In the genomic region with DNA sequence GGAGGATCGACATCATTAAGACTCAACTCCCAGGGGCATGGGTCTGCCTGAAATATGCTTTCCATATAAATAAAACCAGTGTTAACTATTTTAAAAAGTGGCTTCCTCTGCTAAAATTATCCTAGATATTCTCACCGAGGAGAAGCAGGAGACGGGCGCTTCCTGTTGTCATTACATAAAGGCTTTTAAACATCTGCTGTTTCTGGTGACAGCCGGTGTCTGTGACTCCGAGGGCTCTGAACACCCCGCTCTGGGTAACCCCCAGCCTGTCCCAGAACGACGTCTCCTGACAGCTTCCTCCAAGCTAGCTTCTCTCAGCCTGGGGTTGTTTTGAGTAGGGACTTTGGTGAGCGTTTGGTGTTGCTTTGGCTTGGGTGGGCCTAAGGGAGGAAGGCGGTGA, we compare ENCODE assay signal across 25 mouse cellular contexts. TPM values are rescaled to one million over a fixed set of nuclear protein-coding genes. Genes with fewer than 3 reads are reported as not detected.
DNase-seq lines count a peak whose midpoint lies in the region; ATAC-seq and TF ChIP-seq lines count a peak whose summit lies in the region.
"Had no signal": no experiment of that assay in that cellular context is flagged by ENCODE, and none has a peak within 500 bp of the region (broad histone marks: within the 10 kb centered on the region; RNA-seq: fewer than 3 reads in every experiment).

No protein-coding gene starts in this region.

- no peak overlapping the region for H3K4me2 ChIP-seq in hindbrain, postnatal 0 days (ENCODE audit: low read depth, low read length)
- no peak overlapping the region for H3K4me2 ChIP-seq in hindbrain, embryonic 11.5 days (replicated peaks; ENCODE audit: low read depth, low read length)
- H3K4me2 ChIP-seq: embryonic facial prominence, embryonic 12.5 days; forebrain, embryonic 12.5 days; hindbrain, embryonic 14.5 days had no signal

- H3K4me1 ChIP-seq in hindbrain, postnatal 0 days (ENCODE audit: insufficient read depth, low read length) = no peaks in the 10 kb centered on the region
- no peaks in the 10 kb centered on the region for H3K4me1 ChIP-seq in hindbrain, embryonic 11.5 days (replicated peaks; ENCODE audit: control insufficient read depth, insufficient read depth, low read length)
- H3K4me1 ChIP-seq: embryonic facial prominence, embryonic 12.5 days; forebrain, embryonic 12.5 days had no signal

- 61% methylated on average over 11 of the region's 11 CpGs for WGBS in hindbrain, postnatal 0 days
- 69% methylated on average over 11 of the region's 11 CpGs for WGBS in hindbrain, embryonic 11.5 days

- no peak overlapping the region for H3K27ac ChIP-seq in hindbrain, postnatal 0 days
- no peak overlapping the region for H3K27ac ChIP-seq in hindbrain, embryonic 11.5 days (ENCODE audit: low read depth, low read length)
- H3K27ac ChIP-seq: embryonic facial prominence, embryonic 12.5 days; forebrain, embryonic 12.5 days; heart, embryonic 10.5 days; hindbrain, embryonic 14.5 days had no signal

- H3K27me3 ChIP-seq in hindbrain, postnatal 0 days (ENCODE audit: insufficient read depth, low read length) = no peaks in the 10 kb centered on the region
- H3K27me3 ChIP-seq in hindbrain, embryonic 11.5 days (ENCODE audit: control insufficient read depth, insufficient read depth, low read length) = no peaks in the 10 kb centered on the region
- H3K27me3 ChIP-seq: embryonic facial prominence, embryonic 12.5 days; forebrain, embryonic 12.5 days had no signal

- TF ChIP-seq CTCF in hindbrain, postnatal 0 days (IDR thresholded peaks at IDR 0.05; ENCODE audit: low read depth) = no peak

- peaks cover 23% of the 10 kb centered on the region; the same call in 1 of the 2 replicates for H3K36me3 ChIP-seq in hindbrain, postnatal 0 days (ENCODE audit: insufficient read depth, low read length)
- no peaks in the 10 kb centered on the region for H3K36me3 ChIP-seq in hindbrain, embryonic 11.5 days (ENCODE audit: control insufficient read depth, insufficient read depth, low read length)
- H3K36me3 ChIP-seq: embryonic facial prominence, embryonic 12.5 days; heart, embryonic 10.5 days had no signal

- no peak overlapping the region for H3K4me3 ChIP-seq in hindbrain, postnatal 0 days (ENCODE audit: low read length)
- H3K4me3 ChIP-seq in hindbrain, embryonic 11.5 days (ENCODE audit: low read depth, low read length) = no peak overlapping the region
- H3K4me3 ChIP-seq: embryonic facial prominence, embryonic 12.5 days; forebrain, embryonic 12.5 days; heart, embryonic 10.5 days had no signal

- DNase-seq in hindbrain, postnatal 0 days (ENCODE audit: low spot score) = peak; percentile 19
- DNase-seq in hindbrain, embryonic 11.5 days (ENCODE audit: low spot score) = no peak
- DNase-seq in layer of hippocampus, postnatal 36 days = peak; percentile 27 to 37
- DNase-seq in layer of hippocampus, adult 11-12 months (ENCODE audit: low spot score) = no peak
- peak; percentile 47 to 56 for DNase-seq in right cerebral cortex, adult 2 months (ENCODE audit: low spot score in 2 of 2)
- DNase-seq in right cerebral cortex, postnatal 4 days = no peak
- peak; percentile 55 for DNase-seq in telencephalon, adult 2 months (ENCODE audit: low read depth, low spot score)
- no peak for DNase-seq in heart, postnatal 36 days
- DNase-seq: adrenal gland, adult 2 months; adrenal gland, postnatal 25 days; cerebellum, adult 2 months; cerebellum, postnatal 10 days; embryo, embryonic 11 days; gastrocnemius, postnatal 10 days; heart, adult 18-20 months; heart, postnatal 10 days had no signal

- no peak overlapping the region for H3K9ac ChIP-seq in hindbrain, postnatal 0 days (replicated peaks; ENCODE audit: low read length)
- no peak overlapping the region for H3K9ac ChIP-seq in hindbrain, embryonic 11.5 days (ENCODE audit: low read depth, low read length)
- H3K9ac ChIP-seq: embryonic facial prominence, embryonic 12.5 days; forebrain, embryonic 12.5 days; hindbrain, embryonic 14.5 days had no signal

- no peak for ATAC-seq in hindbrain, postnatal 0 days
- no peak for ATAC-seq in hindbrain, embryonic 11.5 days (ENCODE audit: low FRiP score)
- ATAC-seq: forebrain, embryonic 16.5 days had no signal

- no peaks in the 10 kb centered on the region for H3K9me3 ChIP-seq in hindbrain, postnatal 0 days (ENCODE audit: low read length)
- no peaks in the 10 kb centered on the region for H3K9me3 ChIP-seq in hindbrain, embryonic 11.5 days (ENCODE audit: control insufficient read depth, low read length)
- H3K9me3 ChIP-seq: embryonic facial prominence, embryonic 12.5 days; forebrain, embryonic 12.5 days; heart, embryonic 10.5 days had no signal

- intact Hi-C loops in heart, postnatal 36 days (cut with DNase I) = no loop called here

RNA-seq across cellular contexts. Expression of gene Sec13, which starts 28.3 kb away (rescaled TPM):
- 129 and 141 TPM in 2 replicates for total RNA-seq in hindbrain, postnatal 0 days (2014; rRNA removed)
- polyA plus RNA-seq in hindbrain, postnatal 0 days (2015; fragmentation: Nextera tagmentation; extraction: Ambion mirVana) = 171 and 174 TPM in 2 replicates
- polyA plus RNA-seq in hindbrain, embryonic 11.5 days (2014; fragmentation: Nextera tagmentation; extraction: Ambion mirVana) = 273 and 287 TPM in 2 replicates
- total RNA-seq in layer of hippocampus, postnatal 36 days (2021) = 10 to 100 TPM; 70.8 to 74.3 TPM
- total RNA-seq in heart, postnatal 36 days (2021) = 10 to 100 TPM; 68.4 to 69.3 TPM

RNA-seq across cellular contexts. Expression of gene Ghrl, which starts 49.1 kb away (rescaled TPM):
- total RNA-seq in hindbrain, postnatal 0 days (2014; rRNA removed) = not detected in 2 replicates
- 0.28 and 0.51 TPM in 2 replicates for polyA plus RNA-seq in hindbrain, postnatal 0 days (2015; fragmentation: Nextera tagmentation; extraction: Ambion mirVana)
- 0.46 and 0.51 TPM in 2 replicates for polyA plus RNA-seq in hindbrain, embryonic 11.5 days (2014; fragmentation: Nextera tagmentation; extraction: Ambion mirVana)
- not detected for total RNA-seq in layer of hippocampus, postnatal 36 days (2021)
- total RNA-seq in heart, postnatal 36 days (2021) = not detected
- total RNA-seq: adrenal gland, adult 2 months; adrenal gland, postnatal 25 days; common myeloid progenitor, adult 5-6 weeks; gastrocnemius, postnatal 10 days; gastrocnemius, postnatal 4 days; heart, adult 18-20 months; heart, postnatal 10 days; hematopoietic stem cell, adult 5-6 weeks had no signal
- polyA plus RNA-seq: adrenal gland, adult 2 months; embryonic facial prominence, embryonic 12.5 days; heart, embryonic 14.5 days had no signal

Comparison
In these comparisons a context has a peak if more than half of its experiments do, and no peak if none do; other contexts are left out.
1. DNase-seq: peak in hindbrain, postnatal 0 days (single experiment), layer of hippocampus, postnatal 36 days (2 of 2), right cerebral cortex, adult 2 months (2 of 2) and telencephalon, adult 2 months (single experiment); none in hindbrain, embryonic 11.5 days (single experiment), layer of hippocampus, adult 11-12 months (single experiment), right cerebral cortex, postnatal 4 days (single experiment) and heart, postnatal 36 days (0 of 2).